Mouse (Mus musculus) bone marrow, adult 2 months (tissue): ENCODE data around the gene Defb19.

Experiments used
- CTCF ChIP-seq: fragments of 200-500 bp; IDR thresholded peaks from 2 replicates; pipeline ENCODE4 v1.5.1; 2011; ENCODE audit warnings: low read length, control low read depth; ENCODE audit not compliant: control insufficient read depth, insufficient read depth
- POLR2A ChIP-seq: fragments of 200-500 bp; IDR thresholded peaks from 2 replicates; pipeline ENCODE4 v1.6.1; 2011; ENCODE audit warnings: low read depth, mild to moderate bottlenecking, control low read depth, low read length, borderline replicate concordance; ENCODE audit not compliant: control insufficient read depth

DNA sequence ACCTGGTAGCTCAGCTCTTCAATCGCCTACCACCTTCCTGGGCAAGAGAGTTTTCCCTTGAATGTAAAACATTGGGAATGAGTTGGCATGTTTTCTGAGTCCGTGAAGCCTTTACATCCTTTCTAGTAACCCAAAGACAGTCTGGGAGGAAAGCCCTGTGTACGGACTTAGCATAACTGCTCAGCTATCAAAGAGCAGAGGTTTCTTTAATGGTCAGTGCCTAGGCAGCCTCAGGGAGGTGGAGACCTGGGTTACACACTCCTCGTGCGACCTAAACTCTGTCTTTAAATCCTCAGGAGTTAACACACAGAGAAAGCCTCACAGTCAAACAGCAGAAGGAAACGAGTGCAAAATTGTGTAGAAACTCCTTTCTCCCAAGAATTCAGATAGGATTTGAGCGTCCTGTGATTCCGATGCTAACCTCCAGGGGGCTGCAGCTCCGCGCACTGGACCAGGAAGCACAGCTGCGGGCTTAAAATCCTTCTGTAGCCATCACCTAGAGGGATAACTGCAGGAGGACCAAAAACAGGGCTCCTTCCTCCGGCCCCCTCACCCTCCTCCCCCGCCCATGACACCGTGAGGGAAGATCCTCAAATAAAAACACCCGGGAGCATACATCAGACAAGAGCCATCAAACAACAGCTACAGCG lies 26.2 kb downstream of the Defb19 start:
- TF ChIP-seq POLR2A (no peak), CTCF (peak; percentile 42; the same call in 1 of the 2 replicates)
